Mouse (Mus musculus) large intestine, adult 2 months (tissue): ENCODE data around the gene Snrpd3. TPM values are rescaled to one million over a fixed set of nuclear protein-coding genes. Genes with fewer than 3 reads are reported as not detected.
"Not testable (repeated sequence)": the region's sequence is repeated elsewhere in the genome, so short reads cannot be mapped to it uniquely, and the experiment has no call there.

ENCODE experiments used
- DNase-seq: peaks from one replicate; pipeline ENCODE4 v3.0.0-alpha.2; 2012; ENCODE audit warnings: low read depth, low spot score
- WGBS: fragments of 180-500 bp; shearing (Covaris S2); methylation state at CpG from one replicate; pipeline ENCODE4 v1.1.7; 2018; 5-methylcytosine and 5-hydroxymethylcytosine counted together
- polyA plus RNA-seq: library from polyadenylated mRNA; depleted of rRNA; stranded (reverse); fragments of >200 nt; gene quantifications from 2 replicates; pipeline ENCODE4 v1.2.3, GENCODE M21; 2012

Gene Snrpd3
- polyA plus RNA-seq, 1 experiment: 44.8 TPM

- no peak for DNase-seq
- 79% methylated on average over 4 of the region's 4 CpGs for WGBS
Observed at GRCm38 (mm10) chr10:75521643-75522042, 4.3 kb downstream of the Snrpd3 start.

GRCm38 (mm10) chr10:75525450-75525849 is 8.1 kb downstream of the Snrpd3 start:
- WGBS: 91% methylated on average over 9 of the region's 9 CpGs
- not testable (repeated sequence) for DNase-seq

- 82% methylated on average over 2 of the region's 2 CpGs for WGBS
- no peak for DNase-seq
Observed at GRCm38 (mm10) chr10:75530322-75530721, 13.0 kb downstream of the Snrpd3 start.

GRCm38 (mm10) chr10:75531532-75532090 is 14.3 kb downstream of the Snrpd3 start:
- 91% methylated on average over 9 of the region's 9 CpGs for WGBS
- DNase-seq: no peak

GRCm38 (mm10) chr10:75534216-75534615 is 16.9 kb downstream of the Snrpd3 start:
- 92% methylated on average over 8 of the region's 8 CpGs for WGBS
- no peak for DNase-seq

GRCm38 (mm10) chr10:75534934-75535333 is 17.6 kb downstream of the Snrpd3 start:
- 90% methylated on average over 8 of the region's 8 CpGs for WGBS
- DNase-seq: no peak

- DNase-seq: no peak
- 71% methylated on average over 2 of the region's 2 CpGs for WGBS
Observed at GRCm38 (mm10) chr10:75535423-75535822, 18.1 kb downstream of the Snrpd3 start.

- 76% methylated on average over 5 of the region's 5 CpGs for WGBS
- no peak for DNase-seq
Observed at GRCm38 (mm10) chr10:75536123-75536522, 18.8 kb downstream of the Snrpd3 start.

GRCm38 (mm10) chr10:75547901-75548300 is 30.6 kb downstream of the Snrpd3 start:
- no peak for DNase-seq
- WGBS: 35% methylated on average over 7 of the region's 7 CpGs

- 17% methylated on average over 14 of the region's 14 CpGs for WGBS
- DNase-seq: peak; percentile 89
Observed at GRCm38 (mm10) chr10:75548486-75548885, 31.1 kb downstream of the Snrpd3 start.

GRCm38 (mm10) chr10:75549886-75550285 is 32.5 kb downstream of the Snrpd3 start:
- 46% methylated on average over 7 of the region's 7 CpGs for WGBS

GRCm38 (mm10) chr10:75551175-75551574 is 33.8 kb downstream of the Snrpd3 start:
- WGBS: 38% methylated on average over 12 of the region's 12 CpGs
- DNase-seq: no peak

More at GRCm38 (mm10) chr10:75549886-75550285, 32.5 kb downstream of the Snrpd3 start:
- DNase-seq: no peak

GRCm38 (mm10) chr10:75552106-75552505 is 34.8 kb downstream of the Snrpd3 start:
- DNase-seq: no peak
- WGBS: 83% methylated on average over 2 of the region's 2 CpGs

GRCm38 (mm10) chr10:75552701-75553450 is 35.5 kb downstream of the Snrpd3 start:
- no peak for DNase-seq

GRCm38 (mm10) chr10:75554090-75554489 is 36.7 kb downstream of the Snrpd3 start:
- no peak for DNase-seq
- 74% methylated on average over 8 of the region's 8 CpGs for WGBS

More at GRCm38 (mm10) chr10:75552701-75553450, 35.5 kb downstream of the Snrpd3 start:
- WGBS: 84% methylated on average over 13 of the region's 13 CpGs

GRCm38 (mm10) chr10:75555557-75555956 is 38.2 kb downstream of the Snrpd3 start:
- 86% methylated on average over 6 of the region's 6 CpGs for WGBS
- DNase-seq: no peak

- WGBS: 37% methylated on average over 9 of the region's 9 CpGs
- no peak for DNase-seq
Observed at GRCm38 (mm10) chr10:75556026-75556425, 38.7 kb downstream of the Snrpd3 start.

- WGBS: 63% methylated on average over 3 of the region's 3 CpGs
- no peak for DNase-seq
Observed at GRCm38 (mm10) chr10:75558515-75558914, 41.2 kb downstream of the Snrpd3 start.

- DNase-seq: no peak
- WGBS: 14% methylated on average over 14 of the region's 14 CpGs
Observed at GRCm38 (mm10) chr10:75559041-75559675, 41.8 kb downstream of the Snrpd3 start.

- no peak for DNase-seq
- 1% methylated on average over 73 of the region's 75 CpGs for WGBS
Observed at GRCm38 (mm10) chr10:75559676-75560548, 42.6 kb downstream of the Snrpd3 start, which contains the start of gene Lrrc75b. TSS of gene Lrrc75b (minus strand) at chr10:75560330.
